Comparison of ENCODE assay signal across 13 mouse cellular contexts in genomic region chr6:144919750-144920149, GRCm38 (mm10).
DNase-seq lines count a peak whose midpoint lies in the region; ATAC-seq lines count a peak whose summit lies in the region.
"Had no signal": no experiment of that assay in that cellular context is flagged by ENCODE, and none has a peak within 500 bp of the region (broad histone marks: within the 10 kb centered on the region; RNA-seq: fewer than 3 reads in every experiment).

No protein-coding gene starts in this region.

- H3K4me2 ChIP-seq in lung, embryonic 15.5 days: no peak overlapping the region
- no peak overlapping the region for H3K4me2 ChIP-seq in liver, embryonic 15.5 days
- no peak overlapping the region for H3K4me2 ChIP-seq in forebrain, embryonic 15.5 days (replicated peaks)
- H3K4me2 ChIP-seq: hindbrain, embryonic 15.5 days; midbrain, embryonic 11.5 days had no signal

- H3K4me3 ChIP-seq in lung, embryonic 15.5 days: no peak overlapping the region
- H3K4me3 ChIP-seq in liver, embryonic 15.5 days (replicated peaks): no peak overlapping the region
- no peak overlapping the region for H3K4me3 ChIP-seq in forebrain, embryonic 15.5 days
- H3K4me3 ChIP-seq: hindbrain, embryonic 15.5 days had no signal

- peak; percentile 51 for DNase-seq in embryo, embryonic 10 days (ENCODE audit: low spot score)
- no peak for DNase-seq in embryo, embryonic 9.5 days (ENCODE audit: extremely low spot score)
- DNase-seq in lung, postnatal 10 days: no peak
- DNase-seq in adrenal gland, postnatal 4 days (ENCODE audit: low spot score in 2 of 2): no peak
- DNase-seq: cerebellum, adult 18-20 months; heart, adult 11 months; spleen, adult 18-20 months had no signal

- peaks cover 11% of the 10 kb centered on the region for H3K4me1 ChIP-seq in lung, embryonic 15.5 days
- peaks cover 8% of the 10 kb centered on the region for H3K4me1 ChIP-seq in liver, embryonic 15.5 days (replicated peaks)
- H3K4me1 ChIP-seq in forebrain, embryonic 15.5 days: no peaks in the 10 kb centered on the region
- H3K4me1 ChIP-seq: hindbrain, embryonic 15.5 days had no signal

- peak; percentile 67 for ATAC-seq in lung, embryonic 15.5 days (ENCODE audit: borderline replicate concordance, extremely low read depth, low FRiP score, low TSS enrichment)
- ATAC-seq in liver, embryonic 15.5 days (ENCODE audit: insufficient read depth): no peak
- ATAC-seq in neutrophil, adult 5-6 weeks (ENCODE audit: extremely low read depth, insufficient number of reproducible peaks, low FRiP score, poor library complexity, severe bottlenecking): peak; percentile 45
- ATAC-seq in forebrain, embryonic 15.5 days (replicated peaks): no peak

- 8% methylated on average over 5 of the region's 5 CpGs for WGBS in lung, embryonic 15.5 days
- WGBS in liver, embryonic 15.5 days (ENCODE audit: insufficient replicate concordance): 12% methylated on average over 5 of the region's 5 CpGs
- WGBS in forebrain, embryonic 15.5 days: 76% methylated on average over 5 of the region's 5 CpGs

- H3K27me3 ChIP-seq in lung, embryonic 15.5 days: no peaks in the 10 kb centered on the region
- no peaks in the 10 kb centered on the region for H3K27me3 ChIP-seq in liver, embryonic 15.5 days
- H3K27me3 ChIP-seq in forebrain, embryonic 15.5 days: no peaks in the 10 kb centered on the region
- H3K27me3 ChIP-seq: hindbrain, embryonic 15.5 days had no signal

- H3K27ac ChIP-seq in lung, embryonic 15.5 days: no peak overlapping the region; the same call in 1 of the 2 replicates
- H3K27ac ChIP-seq in liver, embryonic 15.5 days (replicated peaks): 0 out of 2 replicates have a peak overlapping the region, but pooled peaks have one; percentile 19
- H3K27ac ChIP-seq in forebrain, embryonic 15.5 days (replicated peaks): no peak overlapping the region
- H3K27ac ChIP-seq: hindbrain, embryonic 15.5 days had no signal

- H3K9ac ChIP-seq in lung, embryonic 15.5 days: no peak overlapping the region
- no peak overlapping the region for H3K9ac ChIP-seq in liver, embryonic 15.5 days
- H3K9ac ChIP-seq in forebrain, embryonic 15.5 days (replicated peaks): no peak overlapping the region
- H3K9ac ChIP-seq: hindbrain, embryonic 15.5 days had no signal

- H3K9me3 ChIP-seq in lung, embryonic 15.5 days: no peaks in the 10 kb centered on the region
- no peaks in the 10 kb centered on the region for H3K9me3 ChIP-seq in liver, embryonic 15.5 days (replicated peaks)
- no peaks in the 10 kb centered on the region for H3K9me3 ChIP-seq in forebrain, embryonic 15.5 days
- H3K9me3 ChIP-seq: hindbrain, embryonic 15.5 days had no signal

- H3K36me3 ChIP-seq in lung, embryonic 15.5 days: no peaks in the 10 kb centered on the region
- no peaks in the 10 kb centered on the region for H3K36me3 ChIP-seq in liver, embryonic 15.5 days (replicated peaks)
- H3K36me3 ChIP-seq in forebrain, embryonic 15.5 days: no peaks in the 10 kb centered on the region
- H3K36me3 ChIP-seq: hindbrain, embryonic 15.5 days had no signal

Comparison
In these comparisons a context has a peak if more than half of its experiments do, and no peak if none do; other contexts are left out.
1. ATAC-seq: peak in lung, embryonic 15.5 days (single experiment) and neutrophil, adult 5-6 weeks (single experiment); none in liver, embryonic 15.5 days (single experiment) and forebrain, embryonic 15.5 days (single experiment).